Mouse (Mus musculus): ENCODE results near the gene Carmil1.

DNA sequence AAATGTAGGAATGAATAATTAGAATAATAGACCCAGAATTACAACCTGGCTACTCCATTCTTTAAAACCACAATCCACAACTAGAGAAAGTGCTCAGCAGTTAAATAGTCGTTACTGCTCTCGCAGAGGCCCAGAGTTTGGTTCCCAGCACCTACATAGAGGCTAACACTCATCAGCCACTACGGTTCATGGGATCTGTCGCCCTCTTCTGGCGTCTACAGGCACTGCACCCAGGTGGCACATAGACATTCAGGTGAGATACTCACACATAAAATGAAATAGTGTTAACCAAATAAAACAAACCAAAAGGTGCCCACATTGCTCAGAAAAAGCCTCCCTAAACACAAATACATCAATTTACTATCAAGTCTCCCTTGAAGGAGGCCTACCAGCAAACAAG lies 86.6 kb downstream of the Carmil1 start:
- TF ChIP-seq CTCF (IDR thresholded peaks at IDR 0.05; ENCODE audit: extremely low read depth, insufficient read length, insufficient replicate concordance, low read depth, low read length): peak; percentile 52; the same call in 1 of the 2 replicates
- no peak for TF ChIP-seq POLR2A (IDR thresholded peaks at IDR 0.05; ENCODE audit: low read depth, low read length)
